Mouse (Mus musculus) hematopoietic stem cell, adult 5-6 weeks (primary cell): Measurements from ENCODE around the gene Nbeal2. TPM values are rescaled to one million over a fixed set of nuclear protein-coding genes. Genes with fewer than 3 reads are reported as not detected.
A peak's percentile ranks its signal among the peaks of the same experiment; 100 is the strongest.

Experiments
- ATAC-seq, 2 experiments: fragments of 125-278 bp in 1 of 2; replicated peaks in 1 of 2; 2 replicates each; pipeline ENCODE4 v1.8.0; 2016 to 2017; ENCODE audit warnings: inconsistent platforms in 2 of 2, mild to moderate bottlenecking in 2 of 2, moderate number of reproducible peaks in 2 of 2, low read depth in 1 of 2, moderate TSS enrichment in 1 of 2; ENCODE audit not compliant: low FRiP score in 2 of 2, poor library complexity in 2 of 2, severe bottlenecking in 2 of 2, insufficient read depth in 1 of 2, low TSS enrichment in 1 of 2
- total RNA-seq: library from RNA; stranded (forward); fragments of 172-1452, 232-1000 nt; gene quantifications from 2 replicates; pipeline ENCODE4 v1.2.3, GENCODE M21; 2017

Nbeal2 gene
- total RNA-seq, 1 experiment from 2014 or later: 38.0 TPM

DNA sequence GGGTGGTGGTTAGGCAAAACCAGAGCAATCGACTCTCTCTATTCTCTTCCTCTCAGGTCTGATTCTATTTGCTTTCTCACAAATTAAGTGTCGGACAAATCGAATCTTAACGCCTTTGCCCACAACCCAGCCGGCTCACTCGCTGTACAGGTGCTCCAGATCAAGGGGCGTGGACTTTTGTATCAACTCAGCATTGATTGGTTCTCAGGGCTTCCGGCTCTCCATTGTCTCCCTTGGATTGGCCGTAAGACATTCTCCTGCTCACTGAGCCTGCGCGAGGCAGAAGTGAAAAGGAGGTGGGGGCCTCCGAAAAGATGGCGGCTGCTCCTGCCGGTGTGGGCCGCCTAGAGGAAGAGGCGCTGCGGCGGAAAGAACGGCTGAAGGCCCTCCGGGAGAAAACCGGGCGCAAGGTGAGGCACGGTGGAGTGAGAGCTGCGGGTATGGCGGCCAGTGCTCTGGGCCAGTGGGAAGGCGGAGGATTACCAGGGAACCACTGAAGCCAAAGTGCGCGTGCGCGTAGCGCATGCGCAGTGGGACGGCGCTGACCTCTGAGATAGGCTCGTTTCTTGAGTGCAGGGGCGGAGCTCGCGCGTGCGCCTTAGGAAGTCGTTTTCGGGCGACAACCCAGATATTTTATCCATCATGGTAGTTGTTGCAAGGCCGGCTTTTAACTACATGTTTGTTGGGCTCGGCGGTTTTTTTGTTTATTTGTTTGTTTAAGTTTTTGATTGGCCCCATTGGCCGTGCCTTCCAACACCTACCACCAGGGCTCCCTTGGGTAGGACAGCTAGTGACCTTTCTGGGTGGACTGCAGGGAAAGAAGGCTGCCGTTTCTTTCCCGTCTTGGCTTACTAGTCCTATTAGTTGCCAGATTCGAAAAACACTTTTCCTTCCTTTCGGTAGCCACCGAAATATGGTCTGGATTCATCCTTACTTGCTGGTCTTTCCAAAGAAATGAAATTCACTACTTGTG is 2.6 kb upstream of the Nbeal2 start, which contains the start of gene Ccdc12:
Gene Ccdc12, plus strand, starts transcription at position 255 of the 973 bp plus-strand sequence.
- ATAC-seq: peak; percentile 67 to 72

DNA sequence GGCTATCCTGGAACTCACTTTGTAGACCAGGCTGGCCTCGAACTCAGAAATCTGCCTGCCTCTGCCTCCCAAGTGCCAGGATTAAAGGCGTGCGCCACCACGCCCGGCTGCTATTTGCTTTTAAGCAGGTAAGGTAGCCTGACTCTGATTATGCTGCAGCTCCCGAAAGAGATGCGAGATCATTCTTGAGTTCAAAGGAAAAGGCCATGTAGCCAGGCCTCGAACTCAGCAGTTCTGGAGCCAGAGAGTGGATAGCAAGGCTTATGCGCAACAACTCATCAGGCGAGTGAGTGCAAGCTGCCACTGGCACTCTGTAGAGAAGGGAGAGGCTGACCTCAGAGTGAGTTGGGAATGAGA is 1.7 kb upstream of the Nbeal2 start:
- ATAC-seq: no peak

DNA sequence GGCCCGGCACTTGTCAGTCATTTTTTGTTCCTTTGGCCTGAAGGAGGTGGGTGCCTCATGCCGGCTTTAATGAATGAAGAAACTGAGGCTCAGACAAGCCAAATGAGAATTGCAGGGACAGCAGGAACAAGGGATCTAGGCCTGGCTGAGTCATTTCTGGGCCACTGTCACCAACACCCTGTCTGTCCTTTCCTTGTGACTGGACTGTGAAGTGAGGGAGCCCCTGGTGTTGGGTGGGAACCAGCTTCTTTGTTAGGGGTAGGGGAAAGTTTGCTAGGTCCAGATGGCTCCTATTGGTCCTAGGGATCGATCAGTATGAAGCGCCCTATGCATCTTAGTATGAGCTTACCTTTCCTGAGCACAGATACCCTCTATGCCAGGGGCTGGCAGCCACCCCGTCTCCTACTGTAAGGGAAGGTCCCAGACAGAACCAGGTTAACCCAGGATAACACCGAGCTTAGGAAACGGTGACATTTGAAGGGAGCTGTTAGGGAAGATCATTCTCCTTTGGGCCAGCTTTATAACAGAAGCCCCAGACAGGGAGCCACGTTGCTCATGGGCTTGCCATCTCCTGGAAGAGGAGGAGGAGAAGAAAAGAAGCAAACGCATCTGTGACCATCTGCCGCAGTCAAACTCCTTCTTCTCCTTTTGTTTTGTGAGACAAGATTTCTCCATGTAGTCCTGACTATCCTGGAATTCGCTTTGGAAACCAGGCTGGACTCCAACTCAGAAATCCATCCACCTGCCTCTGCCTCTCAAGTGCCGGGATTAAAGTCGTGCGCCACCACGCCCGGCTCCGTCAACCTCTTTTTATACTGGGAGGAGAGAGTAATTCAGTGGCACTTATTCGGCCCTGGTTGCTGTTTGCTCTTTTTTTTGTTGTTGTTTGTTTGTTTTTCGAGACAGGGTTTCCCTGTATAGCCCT is 1.0 kb upstream of the Nbeal2 start:
- no peak for ATAC-seq

DNA sequence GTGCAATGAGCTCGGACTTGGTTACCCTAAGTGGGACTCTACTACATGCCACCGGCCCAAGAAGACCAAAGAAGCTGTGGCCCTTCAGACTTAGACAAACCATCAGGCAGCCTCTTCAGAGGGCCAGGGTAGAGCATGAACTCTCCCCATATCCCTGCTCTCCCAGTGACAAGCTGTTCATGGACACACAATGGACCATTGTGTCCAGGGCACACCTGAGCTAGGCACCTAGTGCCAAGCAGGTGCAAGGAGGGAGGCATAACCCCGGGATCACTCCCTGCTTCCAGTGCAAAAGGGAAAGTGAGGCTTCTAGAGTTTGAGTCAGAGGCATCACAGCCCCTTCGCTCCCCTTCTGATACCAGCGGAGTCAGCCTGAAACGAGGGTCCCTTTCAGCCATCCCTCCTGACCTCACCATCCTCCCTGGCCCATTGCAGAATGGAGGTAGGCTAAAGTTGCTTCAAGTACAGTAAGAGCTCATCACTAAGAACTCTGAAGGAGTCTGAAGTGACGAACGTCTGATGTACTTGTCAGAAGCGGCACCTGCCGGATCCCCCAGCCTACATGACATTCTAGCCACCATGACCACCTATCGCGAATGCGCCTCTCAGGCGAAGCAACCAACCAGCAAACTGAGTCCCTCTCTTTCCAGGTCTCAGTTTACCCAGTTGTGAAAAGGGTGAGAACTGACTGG is 852 bp downstream of the Nbeal2 start:
- ATAC-seq: no peak

DNA sequence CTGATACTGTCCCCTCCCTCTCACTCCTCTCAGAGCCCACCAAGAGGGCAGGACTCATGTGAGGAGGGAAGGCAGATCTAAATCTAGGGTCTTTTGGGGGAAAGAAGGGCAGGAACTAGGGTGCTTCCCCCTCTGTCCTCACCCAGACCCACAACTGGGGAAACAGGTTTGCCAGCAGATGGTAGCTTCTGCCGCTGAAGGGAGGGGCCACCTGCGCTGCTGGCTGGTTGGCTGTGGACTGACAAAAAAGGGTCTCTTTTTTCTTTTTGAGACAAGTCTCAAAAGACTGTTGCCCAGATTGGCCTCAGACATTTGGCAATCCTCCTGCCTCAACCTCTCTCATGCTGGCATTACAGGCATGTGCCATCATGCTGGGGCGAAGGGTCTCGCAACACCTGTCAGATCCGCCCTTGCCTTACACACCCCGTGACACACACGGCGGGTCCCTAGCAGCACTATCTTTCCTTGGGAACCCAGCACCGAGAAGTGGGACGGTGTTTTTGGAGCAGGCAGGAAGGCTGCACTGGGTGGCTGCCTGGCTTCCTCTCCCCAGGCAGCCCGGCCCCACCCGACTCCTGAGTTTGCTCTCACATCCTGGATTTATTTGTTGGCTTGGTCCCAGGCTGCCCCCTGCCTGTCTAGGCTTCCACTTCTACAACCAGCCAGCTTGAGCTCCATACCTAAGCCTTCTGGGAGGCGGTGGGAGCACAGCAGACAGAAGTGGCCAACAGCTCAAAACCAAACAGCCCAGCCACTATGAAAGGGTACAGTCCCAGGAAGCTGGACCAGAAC is 1.8 kb downstream of the Nbeal2 start:
- no peak for ATAC-seq

DNA sequence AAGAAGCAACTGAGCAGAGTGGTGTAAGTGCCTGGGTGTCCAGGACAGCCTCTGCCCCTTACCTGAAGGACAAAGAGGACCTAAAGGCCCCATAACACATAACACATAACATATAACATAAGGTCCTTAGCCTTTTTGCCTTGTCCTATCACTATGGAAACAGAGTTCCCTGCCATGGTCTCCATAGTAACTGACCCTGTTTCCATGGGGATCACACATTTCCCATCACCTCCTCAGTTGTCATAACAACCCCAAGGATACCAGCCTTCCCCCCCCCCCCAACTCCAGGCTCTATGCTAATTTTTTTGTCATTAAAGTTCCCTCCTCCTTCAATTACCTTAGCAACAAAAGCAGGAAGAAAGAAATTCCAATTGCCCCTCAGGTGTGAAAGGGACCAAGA is 4.2 kb downstream of the Nbeal2 start:
- no peak for ATAC-seq

DNA sequence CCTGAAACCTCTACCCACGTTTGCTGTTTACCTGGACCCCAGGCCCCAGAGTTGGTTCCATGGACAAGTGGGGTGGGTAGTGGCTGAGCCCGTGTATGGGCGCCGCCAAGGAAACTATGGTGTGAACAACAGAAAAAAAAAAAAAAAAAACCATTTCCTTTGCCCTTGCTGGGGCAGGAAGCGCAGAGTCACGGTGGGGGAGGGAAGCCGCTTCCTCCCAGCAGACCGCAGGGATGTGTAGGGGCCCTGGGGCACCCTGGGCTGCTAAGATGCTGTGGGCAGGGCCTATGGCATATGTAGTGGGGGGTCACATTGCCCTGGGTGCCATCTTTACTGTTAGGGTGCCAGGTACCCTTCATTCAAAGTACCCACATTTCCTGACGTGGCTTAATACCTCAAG is 8.7 kb downstream of the Nbeal2 start:
- ATAC-seq: peak; percentile 89 to 94

DNA sequence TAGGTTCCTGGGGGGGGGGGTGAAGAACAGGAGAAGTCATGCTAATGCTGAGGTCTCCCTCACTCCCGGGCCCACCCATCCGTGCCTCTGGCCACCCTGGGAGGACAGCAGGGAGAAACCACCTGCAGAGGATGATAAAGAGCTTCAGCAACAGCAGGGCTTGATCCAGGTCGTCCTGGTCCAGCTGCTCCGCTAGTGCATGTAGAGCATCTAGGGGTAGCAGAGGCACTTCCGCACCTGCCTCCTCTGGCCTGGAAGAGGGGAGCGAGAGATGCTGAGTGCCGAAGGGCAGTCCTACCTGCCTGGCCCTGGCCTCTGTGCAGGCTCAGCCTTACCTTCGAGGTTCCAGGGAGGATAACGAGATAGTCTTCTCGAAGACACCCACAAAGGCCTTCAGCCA is 9.7 kb downstream of the Nbeal2 start:
- ATAC-seq: no peak

DNA sequence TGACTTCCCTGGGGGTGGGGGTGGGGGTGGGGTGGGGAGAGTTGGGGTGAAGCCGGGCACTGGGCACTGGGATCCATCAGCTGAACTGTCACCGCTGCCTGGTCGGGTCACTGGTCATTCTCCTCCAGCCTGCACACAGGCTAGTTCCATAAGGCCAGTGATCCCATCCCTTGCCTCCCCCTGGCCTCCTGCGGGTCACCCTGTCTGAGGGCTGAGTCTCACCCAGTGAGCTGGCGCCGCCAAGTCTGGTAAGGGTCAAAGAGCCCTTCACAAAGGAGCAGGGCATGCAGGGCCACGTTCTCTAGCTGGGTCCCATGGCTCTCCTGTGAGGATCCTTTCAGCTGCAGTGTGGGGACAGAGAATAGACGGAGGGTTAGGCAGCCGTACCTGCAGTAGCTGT is 10.2 kb downstream of the Nbeal2 start:
- no peak for ATAC-seq

DNA sequence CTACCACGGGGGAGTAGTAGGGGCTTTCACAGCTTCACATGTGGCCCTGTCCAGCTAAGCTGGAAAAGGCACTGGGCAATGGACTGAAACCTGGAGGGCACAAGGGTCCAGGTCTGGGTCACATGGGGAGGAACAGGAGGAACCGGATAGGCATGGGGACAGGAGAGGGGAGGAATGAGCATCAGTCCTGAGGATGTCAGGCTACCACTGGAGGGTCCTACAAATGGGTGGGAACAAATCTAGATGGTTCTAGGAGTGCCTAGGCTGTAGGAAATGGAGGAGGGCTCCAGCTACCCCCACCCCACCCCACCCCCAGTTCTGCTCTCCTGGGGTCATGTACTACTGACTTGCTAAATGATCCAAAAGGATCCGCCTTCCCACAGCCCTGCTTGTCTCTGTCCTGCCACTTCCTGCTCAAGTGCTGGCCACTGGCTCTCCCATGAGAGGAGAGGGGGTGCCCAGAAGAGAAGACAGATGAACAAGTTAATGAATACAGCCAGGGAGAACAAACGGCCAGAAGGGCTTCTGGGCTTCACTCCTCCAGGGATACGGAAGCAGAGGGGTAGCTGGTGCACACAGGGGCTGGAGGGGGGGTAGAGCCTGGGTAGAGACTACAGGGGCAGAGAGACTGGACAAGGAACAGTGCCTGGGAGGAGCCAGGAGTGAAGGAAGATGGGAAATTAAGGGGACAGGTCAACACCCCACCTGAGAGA is 11.0 kb downstream of the Nbeal2 start:
- no peak for ATAC-seq

DNA sequence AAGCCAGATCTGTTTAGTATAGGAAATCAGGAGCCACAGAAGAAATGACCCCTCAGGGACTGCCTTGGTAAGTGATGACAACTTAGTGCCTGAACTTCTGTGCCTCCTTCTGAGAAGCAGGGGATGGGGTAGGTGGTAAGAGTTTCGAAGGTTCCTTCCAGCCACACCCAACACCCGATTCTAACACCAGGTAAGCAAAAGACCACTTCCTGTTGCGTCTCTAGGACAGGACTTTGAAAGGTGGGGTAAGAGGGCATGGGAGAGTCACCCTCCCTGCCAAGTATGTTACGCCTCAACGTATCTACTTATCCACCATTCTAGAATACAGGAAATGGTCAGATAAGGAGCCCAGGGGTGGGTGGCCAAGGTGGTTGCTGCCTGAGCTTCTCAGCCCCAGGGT is 13.0 kb downstream of the Nbeal2 start:
- ATAC-seq: no peak

DNA sequence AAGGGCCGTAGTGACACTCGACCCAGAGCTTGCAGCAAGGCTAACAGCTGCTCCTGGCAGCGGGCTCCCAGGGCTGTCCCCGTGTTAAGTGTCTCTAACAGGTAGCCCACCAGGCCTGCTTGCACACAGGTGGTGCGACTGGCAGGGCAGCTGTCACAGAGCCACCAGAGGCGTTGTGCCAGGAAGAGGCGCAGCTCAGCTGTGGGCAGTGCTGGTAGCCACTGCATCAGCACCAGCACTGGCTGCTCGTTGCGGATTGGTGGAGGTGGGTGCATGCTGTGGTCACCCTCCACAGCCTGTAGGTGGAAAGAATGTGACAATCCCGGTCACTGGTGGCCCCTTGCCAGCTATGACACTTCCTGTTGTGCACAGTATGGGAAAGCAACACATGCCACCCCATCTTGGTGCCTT is 15.3 kb downstream of the Nbeal2 start:
- ATAC-seq: no peak

DNA sequence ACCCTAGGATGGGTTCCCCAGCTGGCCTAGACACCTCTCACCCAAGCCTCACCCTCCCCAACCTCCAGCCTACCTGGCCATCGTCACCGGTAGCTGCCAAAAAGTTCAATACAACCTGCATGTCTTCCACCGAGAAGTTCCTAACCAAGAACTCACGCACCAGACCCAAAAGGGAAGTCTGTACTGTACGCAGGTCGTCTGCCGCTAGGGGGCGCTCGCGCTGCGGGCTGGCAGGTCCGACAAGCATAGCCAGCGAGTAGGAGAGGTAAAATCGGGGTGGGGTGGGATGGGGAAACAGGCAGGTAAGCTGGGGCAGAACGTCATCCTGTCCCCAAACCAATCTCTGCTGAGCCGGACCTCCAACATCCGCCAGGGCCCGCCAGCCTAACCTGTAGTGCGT is 18.7 kb downstream of the Nbeal2 start:
- ATAC-seq: peak; percentile 54 to 61; a peak in 3 of 4 replicates

DNA sequence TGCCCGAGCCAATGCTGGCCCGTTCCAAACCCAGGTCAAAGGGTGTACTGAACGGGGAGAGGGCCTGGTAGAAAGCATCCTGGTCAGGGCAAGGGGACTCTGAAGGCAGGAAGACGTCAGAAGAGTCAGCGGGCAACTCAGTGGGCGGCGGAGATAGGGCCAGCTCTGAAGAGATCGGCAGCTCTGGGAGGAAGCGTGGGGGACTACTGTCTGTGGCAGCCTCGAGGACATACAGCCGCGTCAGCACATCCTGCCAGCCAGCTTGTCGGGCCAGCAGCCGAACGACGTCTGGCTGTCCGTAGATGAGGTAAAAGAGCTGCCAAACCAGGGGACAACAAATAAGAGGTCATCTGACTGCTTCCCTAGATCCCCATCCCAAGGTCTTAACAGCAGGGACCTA is 20.1 kb downstream of the Nbeal2 start:
- no peak for ATAC-seq

DNA sequence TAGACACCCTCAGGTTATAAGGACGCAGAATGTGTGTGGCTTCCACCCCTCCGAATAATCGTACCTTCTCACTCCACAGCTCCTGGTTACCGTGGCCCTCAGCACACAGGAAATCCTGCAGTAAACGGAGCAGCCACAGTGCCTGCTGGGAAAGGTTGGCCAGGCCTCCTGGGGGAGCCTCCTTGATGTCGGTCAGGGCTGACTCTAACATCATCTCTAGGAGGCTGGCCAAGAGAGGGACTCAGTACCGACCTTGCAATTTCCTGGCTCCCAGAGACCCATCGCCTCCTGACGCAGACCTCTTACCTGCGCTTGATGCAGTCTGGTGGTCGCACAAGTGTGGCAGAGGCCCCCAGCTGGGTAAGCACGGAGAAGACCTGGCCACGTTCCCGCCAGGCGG is 21.3 kb downstream of the Nbeal2 start:
- ATAC-seq: no peak

DNA sequence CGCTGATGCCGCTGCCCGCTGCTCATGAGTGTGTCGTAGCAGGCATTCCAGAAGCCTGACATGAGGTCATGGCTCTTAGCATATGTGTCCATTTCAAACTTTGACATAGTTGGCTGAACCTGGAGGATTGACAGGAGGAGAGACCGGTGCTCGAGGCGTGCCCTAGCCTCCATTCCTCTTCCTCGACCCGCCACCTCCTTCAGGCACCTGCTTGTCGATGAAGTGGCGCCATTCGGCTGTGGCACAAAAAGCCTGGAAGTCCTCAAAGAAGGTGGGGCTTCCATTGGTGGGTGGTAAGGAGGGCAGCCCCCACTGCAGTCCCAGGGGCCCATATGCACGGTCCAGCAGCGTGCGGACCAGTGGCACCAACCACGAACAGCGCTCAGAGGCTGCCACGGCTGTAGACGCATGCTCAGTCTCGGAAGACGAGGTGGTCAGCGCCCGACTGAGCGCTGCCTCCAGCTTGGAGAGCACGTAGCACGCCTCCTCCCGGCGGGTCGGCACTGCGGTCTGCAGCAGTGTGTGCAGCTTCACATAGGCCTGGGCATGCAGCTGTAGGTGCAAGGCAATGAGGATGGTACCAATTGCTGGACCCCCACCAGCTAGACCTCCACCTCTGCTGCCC is 22.2 kb downstream of the Nbeal2 start:
- ATAC-seq: no peak
